Comparison of ENCODE assay signal across 11 mouse cellular contexts in the genomic region with DNA sequence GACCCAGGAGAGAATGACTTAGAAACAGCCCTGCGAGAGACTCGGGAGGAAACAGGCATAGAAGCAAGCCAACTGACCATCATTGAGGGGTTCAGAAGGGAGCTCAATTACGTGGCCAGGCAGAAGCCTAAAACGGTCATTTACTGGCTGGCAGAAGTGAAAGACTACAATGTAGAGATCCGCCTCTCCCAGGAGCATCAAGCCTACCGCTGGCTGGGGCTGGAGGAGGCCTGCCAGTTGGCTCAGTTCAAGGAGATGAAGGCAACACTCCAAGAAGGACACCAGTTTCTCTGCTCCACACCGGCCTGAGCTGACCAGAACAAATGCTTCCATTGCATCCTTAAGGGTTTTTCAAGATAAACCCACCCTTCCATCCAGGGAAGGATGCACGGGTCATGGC. TPM values are rescaled to one million over a fixed set of nuclear protein-coding genes. Genes with fewer than 3 reads are reported as not detected.
DNase-seq lines count a peak whose midpoint lies in the region; ATAC-seq and TF ChIP-seq lines count a peak whose summit lies in the region.
"Had no signal": no experiment of that assay in that cellular context is flagged by ENCODE, and none has a peak within 500 bp of the region (broad histone marks: within the 10 kb centered on the region; RNA-seq: fewer than 3 reads in every experiment).

No protein-coding gene starts in this region.

- ATAC-seq in limb, embryonic 15.5 days (ENCODE audit: insufficient number of reproducible peaks, low FRiP score, low TSS enrichment, low read depth): no peak
- no peak for ATAC-seq in forebrain, embryonic 16.5 days
- ATAC-seq in liver, postnatal 0 days: no peak
- ATAC-seq: forebrain, embryonic 14.5 days; midbrain, embryonic 15.5 days had no signal

- H3K27ac ChIP-seq in limb, embryonic 15.5 days: 0 out of 2 replicates have a peak overlapping the region, but pooled peaks have one; percentile 27
- no peak overlapping the region for H3K27ac ChIP-seq in limb, embryonic 10.5 days
- no peak overlapping the region for H3K27ac ChIP-seq in forebrain, embryonic 16.5 days (ENCODE audit: low read length)
- no peak overlapping the region for H3K27ac ChIP-seq in liver, postnatal 0 days (ENCODE audit: low read depth)
- H3K27ac ChIP-seq: midbrain, embryonic 15.5 days had no signal

- no peak for TF ChIP-seq CTCF in liver, postnatal 0 days (IDR thresholded peaks at IDR 0.05; ENCODE audit: low read depth)

- TF ChIP-seq EP300 in liver, postnatal 0 days (IDR thresholded peaks at IDR 0.05; ENCODE audit: low read depth): no peak

- H3K9ac ChIP-seq in limb, embryonic 15.5 days: no peak overlapping the region
- H3K9ac ChIP-seq in forebrain, embryonic 16.5 days (replicated peaks; ENCODE audit: low read depth, low read length): no peak overlapping the region
- no peak overlapping the region for H3K9ac ChIP-seq in liver, postnatal 0 days (replicated peaks)
- H3K9ac ChIP-seq: midbrain, embryonic 15.5 days had no signal

- no peaks in the 10 kb centered on the region for H3K27me3 ChIP-seq in limb, embryonic 15.5 days
- no peaks in the 10 kb centered on the region for H3K27me3 ChIP-seq in limb, embryonic 10.5 days (ENCODE audit: low read depth, poor library complexity, severe bottlenecking)
- H3K27me3 ChIP-seq in forebrain, embryonic 16.5 days (replicated peaks; ENCODE audit: control insufficient read depth, insufficient read depth, low read length): no peaks in the 10 kb centered on the region
- H3K27me3 ChIP-seq in liver, postnatal 0 days (ENCODE audit: insufficient read depth, low read length): no peaks in the 10 kb centered on the region
- H3K27me3 ChIP-seq: midbrain, embryonic 15.5 days had no signal

- no peak overlapping the region for H3K4me2 ChIP-seq in limb, embryonic 15.5 days
- H3K4me2 ChIP-seq in forebrain, embryonic 16.5 days (ENCODE audit: low read length): no peak overlapping the region
- no peak overlapping the region for H3K4me2 ChIP-seq in liver, postnatal 0 days (ENCODE audit: low read depth, low read length)
- H3K4me2 ChIP-seq: midbrain, embryonic 15.5 days had no signal

- H3K4me3 ChIP-seq in limb, embryonic 15.5 days: no peak overlapping the region
- no peak overlapping the region for H3K4me3 ChIP-seq in limb, embryonic 10.5 days
- no peak overlapping the region for H3K4me3 ChIP-seq in forebrain, embryonic 16.5 days (replicated peaks; ENCODE audit: low read length)
- no peak overlapping the region for H3K4me3 ChIP-seq in liver, postnatal 0 days (ENCODE audit: low read depth, low read length)
- H3K4me3 ChIP-seq: midbrain, embryonic 15.5 days had no signal

- 65% methylated on average over 8 of the region's 8 CpGs for WGBS in limb, embryonic 15.5 days
- WGBS in limb, embryonic 10.5 days: 87% methylated on average over 8 of the region's 8 CpGs
- 84% methylated on average over 8 of the region's 8 CpGs for WGBS in forebrain, embryonic 16.5 days
- 88% methylated on average over 8 of the region's 8 CpGs for WGBS in liver, postnatal 0 days (ENCODE audit: insufficient replicate concordance)

- H3K4me1 ChIP-seq in limb, embryonic 15.5 days: peaks cover 24% of the 10 kb centered on the region
- H3K4me1 ChIP-seq in limb, embryonic 10.5 days: peaks cover 38% of the 10 kb centered on the region
- 0 out of 2 replicates have a peak, but pooled peaks cover 2% of the 10 kb centered on the region for H3K4me1 ChIP-seq in forebrain, embryonic 16.5 days (replicated peaks; ENCODE audit: control insufficient read depth, insufficient read depth, low read length)
- no peaks in the 10 kb centered on the region for H3K4me1 ChIP-seq in liver, postnatal 0 days (ENCODE audit: insufficient read depth)

- H3K36me3 ChIP-seq in limb, embryonic 15.5 days: no peaks in the 10 kb centered on the region; the same call in 1 of the 2 replicates
- H3K36me3 ChIP-seq in limb, embryonic 10.5 days: peaks cover 9% of the 10 kb centered on the region; the same call in 1 of the 2 replicates
- H3K36me3 ChIP-seq in forebrain, embryonic 16.5 days (ENCODE audit: control insufficient read depth, insufficient read depth): peaks cover 5% of the 10 kb centered on the region; the same call in 1 of the 2 replicates
- H3K36me3 ChIP-seq in liver, postnatal 0 days (replicated peaks; ENCODE audit: insufficient read depth, low read length): peaks cover 6% of the 10 kb centered on the region; the same call in 1 of the 2 replicates
- H3K36me3 ChIP-seq: midbrain, embryonic 15.5 days had no signal

- H3K9me3 ChIP-seq in limb, embryonic 15.5 days: no peaks in the 10 kb centered on the region
- no peaks in the 10 kb centered on the region for H3K9me3 ChIP-seq in limb, embryonic 10.5 days (replicated peaks)
- no peaks in the 10 kb centered on the region for H3K9me3 ChIP-seq in forebrain, embryonic 16.5 days (ENCODE audit: control insufficient read depth, low read length)
- H3K9me3 ChIP-seq in liver, postnatal 0 days (ENCODE audit: low read length): no peaks in the 10 kb centered on the region
- H3K9me3 ChIP-seq: midbrain, embryonic 15.5 days had no signal

- DNase-seq in cerebellum, adult 9-10 months: peak; percentile 26
- DNase-seq in cerebellum, postnatal 4 days (ENCODE audit: low spot score in 2 of 2): no peak
- DNase-seq in limb, embryonic 10.5 days (ENCODE audit: low spot score): no peak
- DNase-seq in heart, adult 9 months (ENCODE audit: low spot score in 2 of 2): peak; percentile 86
- peak; percentile 63 for DNase-seq in ovary, postnatal 36 days (ENCODE audit: low spot score)
- DNase-seq in liver, postnatal 0 days: no peak
- DNase-seq: cerebellum, adult 8-10 months had no signal

RNA-seq across cellular contexts. Expression of a gene that starts 15.3 kb away (rescaled TPM):
- 45.5 and 46.4 TPM in 2 replicates for polyA plus RNA-seq in limb, embryonic 15.5 days (2015; fragmentation: Nextera tagmentation; extraction: Ambion mirVana)
- polyA plus RNA-seq in limb, embryonic 10.5 days (2016; fragmentation: Nextera tagmentation; extraction: Ambion mirVana): 54.3 and 56.9 TPM in 2 replicates
- polyA plus RNA-seq in forebrain, embryonic 16.5 days (2015; fragmentation: Nextera tagmentation; extraction: Ambion mirVana): 68.2 and 71.7 TPM in 2 replicates
- polyA plus RNA-seq in liver, postnatal 0 days (2015; fragmentation: Nextera tagmentation; extraction: Ambion mirVana): 13.6 and 14.4 TPM in 2 replicates

RNA-seq across cellular contexts. Expression of a gene that starts 15.6 kb away (rescaled TPM):
- 5.8 and 7.2 TPM in 2 replicates for polyA plus RNA-seq in limb, embryonic 15.5 days (2015; fragmentation: Nextera tagmentation; extraction: Ambion mirVana)
- polyA plus RNA-seq in limb, embryonic 10.5 days (2016; fragmentation: Nextera tagmentation; extraction: Ambion mirVana): 14.1 and 14.5 TPM in 2 replicates
- 3.7 and 4.9 TPM in 2 replicates for polyA plus RNA-seq in forebrain, embryonic 16.5 days (2015; fragmentation: Nextera tagmentation; extraction: Ambion mirVana)
- 2.4 and 2.5 TPM in 2 replicates for polyA plus RNA-seq in liver, postnatal 0 days (2015; fragmentation: Nextera tagmentation; extraction: Ambion mirVana)

RNA-seq across cellular contexts. Expression of a gene that starts 22.6 kb away (rescaled TPM):
- 6.6 and 11.9 TPM in 2 replicates for polyA plus RNA-seq in limb, embryonic 15.5 days (2015; fragmentation: Nextera tagmentation; extraction: Ambion mirVana)
- polyA plus RNA-seq in limb, embryonic 10.5 days (2016; fragmentation: Nextera tagmentation; extraction: Ambion mirVana): 3.4 and 5.2 TPM in 2 replicates
- polyA plus RNA-seq in forebrain, embryonic 16.5 days (2015; fragmentation: Nextera tagmentation; extraction: Ambion mirVana): 2.8 and 3.4 TPM in 2 replicates
- polyA plus RNA-seq in liver, postnatal 0 days (2015; fragmentation: Nextera tagmentation; extraction: Ambion mirVana): 1.8 and 2.0 TPM in 2 replicates

RNA-seq across cellular contexts. Expression of a gene that starts 36.9 kb away (rescaled TPM):
- polyA plus RNA-seq in limb, embryonic 15.5 days (2015; fragmentation: Nextera tagmentation; extraction: Ambion mirVana): 0.88 and 1.1 TPM in 2 replicates
- polyA plus RNA-seq in limb, embryonic 10.5 days (2016; fragmentation: Nextera tagmentation; extraction: Ambion mirVana): 4.3 and 7.3 TPM in 2 replicates
- 8.8 and 11.1 TPM in 2 replicates for polyA plus RNA-seq in forebrain, embryonic 16.5 days (2015; fragmentation: Nextera tagmentation; extraction: Ambion mirVana)
- not detected in 2 replicates for polyA plus RNA-seq in liver, postnatal 0 days (2015; fragmentation: Nextera tagmentation; extraction: Ambion mirVana)

Comparison
In these comparisons a context has a peak if more than half of its experiments do, and no peak if none do; other contexts are left out.
1. DNase-seq: peak in cerebellum, adult 9-10 months (single experiment), heart, adult 9 months (2 of 2) and ovary, postnatal 36 days (single experiment); none in cerebellum, postnatal 4 days (0 of 2), limb, embryonic 10.5 days (single experiment) and liver, postnatal 0 days (single experiment).